Mouse (Mus musculus): ENCODE results near the gene Amt. TPM values are rescaled to one million over a fixed set of nuclear protein-coding genes. Genes with fewer than 3 reads are reported as not detected.
A peak's percentile ranks its signal among the peaks of the same experiment; 100 is the strongest.

The Amt gene
- 15.5 TPM in 2 replicates for polyA plus RNA-seq (2015; fragmentation: Nextera tagmentation; extraction: Ambion mirVana)

GRCm38 (mm10) chr9:108296453-108297355 lies at the start of gene Amt:
Gene Amt (plus strand): TSS chr9:108296853.
- Histone ChIP-seq H3K4me2 (ENCODE audit: low read depth, low read length) (peak within 1 kb of the TSS; percentile 41), H3K36me3 (ENCODE audit: control insufficient read depth, insufficient read depth, low read length) (no peaks in the 10 kb centered on the region), H3K27ac (ENCODE audit: low read length) (peak within 1 kb of the TSS; percentile 78), H3K9me3 (ENCODE audit: control insufficient read depth, low read length) (no peaks in the 10 kb centered on the region), H3K9ac (ENCODE audit: low read depth, low read length) (peak within 1 kb of the TSS; percentile 57), H3K27me3 (replicated peaks; ENCODE audit: control insufficient read depth, insufficient read depth, low read length) (no peaks in the 10 kb centered on the region), H3K4me3 (ENCODE audit: low read length) (peak within 1 kb of the TSS; percentile 31), H3K4me1 (ENCODE audit: control insufficient read depth, insufficient read depth, low read length) (peaks cover 7% of the 10 kb centered on the region; the same call in 1 of the 2 replicates)
- 20% methylated on average over 18 of the region's 18 CpGs for WGBS
- peak; percentile 86 for ATAC-seq

GRCm38 (mm10) chr9:108248957-108249356 lies 47.7 kb upstream of the Amt start:
- H3K4me2 ChIP-seq (ENCODE audit: low read depth, low read length): no peak overlapping the region
- H3K9ac ChIP-seq (ENCODE audit: low read depth, low read length): no peak overlapping the region
- H3K27ac ChIP-seq (ENCODE audit: low read length): no peak overlapping the region
- no peak overlapping the region for H3K4me3 ChIP-seq (ENCODE audit: low read length)
- WGBS: 45% methylated on average over 5 of the region's 5 CpGs
- no peaks in the 10 kb centered on the region for H3K27me3 ChIP-seq (replicated peaks; ENCODE audit: control insufficient read depth, insufficient read depth, low read length)
- ATAC-seq: peak; percentile 56; the same call in 1 of the 2 replicates
- 0 out of 2 replicates have a peak, but pooled peaks cover 2% of the 10 kb centered on the region for H3K36me3 ChIP-seq (ENCODE audit: control insufficient read depth, insufficient read depth, low read length)
- no peaks in the 10 kb centered on the region for H3K4me1 ChIP-seq (ENCODE audit: control insufficient read depth, insufficient read depth, low read length)
- no peaks in the 10 kb centered on the region for H3K9me3 ChIP-seq (ENCODE audit: control insufficient read depth, low read length)

GRCm38 (mm10) chr9:108251877-108252276 lies 44.8 kb upstream of the Amt start:
- no peaks in the 10 kb centered on the region for H3K9me3 ChIP-seq (ENCODE audit: control insufficient read depth, low read length)
- H3K36me3 ChIP-seq (ENCODE audit: control insufficient read depth, insufficient read depth, low read length): 0 out of 2 replicates have a peak, but pooled peaks cover 2% of the 10 kb centered on the region
- no peak overlapping the region for H3K9ac ChIP-seq (ENCODE audit: low read depth, low read length)
- H3K27me3 ChIP-seq (replicated peaks; ENCODE audit: control insufficient read depth, insufficient read depth, low read length): no peaks in the 10 kb centered on the region
- no peak overlapping the region for H3K4me2 ChIP-seq (ENCODE audit: low read depth, low read length)
- no peaks in the 10 kb centered on the region for H3K4me1 ChIP-seq (ENCODE audit: control insufficient read depth, insufficient read depth, low read length)
- H3K27ac ChIP-seq (ENCODE audit: low read length): no peak overlapping the region
- WGBS: 90% methylated on average over 6 of the region's 6 CpGs
- no peak for ATAC-seq
- no peak overlapping the region for H3K4me3 ChIP-seq (ENCODE audit: low read length)

- H3K27ac ChIP-seq (ENCODE audit: low read length): no peak overlapping the region
- ATAC-seq: no peak
- H3K4me1 ChIP-seq (ENCODE audit: control insufficient read depth, insufficient read depth, low read length): no peaks in the 10 kb centered on the region
- H3K9ac ChIP-seq (ENCODE audit: low read depth, low read length): no peak overlapping the region
- WGBS: 73% methylated on average over 7 of the region's 7 CpGs
- H3K9me3 ChIP-seq (ENCODE audit: control insufficient read depth, low read length): no peaks in the 10 kb centered on the region
- H3K36me3 ChIP-seq (ENCODE audit: control insufficient read depth, insufficient read depth, low read length): 0 out of 2 replicates have a peak, but pooled peaks cover 2% of the 10 kb centered on the region
- no peaks in the 10 kb centered on the region for H3K27me3 ChIP-seq (replicated peaks; ENCODE audit: control insufficient read depth, insufficient read depth, low read length)
- no peak overlapping the region for H3K4me3 ChIP-seq (ENCODE audit: low read length)
- no peak overlapping the region for H3K4me2 ChIP-seq (ENCODE audit: low read depth, low read length)
Measured at GRCm38 (mm10) chr9:108252766-108253165, 43.9 kb upstream of the Amt start.

- no peak for ATAC-seq
- Histone ChIP-seq H3K4me2 (ENCODE audit: low read depth, low read length) (no peak overlapping the region), H3K27ac (ENCODE audit: low read length) (no peak overlapping the region), H3K4me1 (ENCODE audit: control insufficient read depth, insufficient read depth, low read length) (peaks cover 27% of the 10 kb centered on the region), H3K27me3 (replicated peaks; ENCODE audit: control insufficient read depth, insufficient read depth, low read length) (no peaks in the 10 kb centered on the region), H3K36me3 (ENCODE audit: control insufficient read depth, insufficient read depth, low read length) (no peaks in the 10 kb centered on the region), H3K9me3 (ENCODE audit: control insufficient read depth, low read length) (no peaks in the 10 kb centered on the region), H3K4me3 (ENCODE audit: low read length) (no peak overlapping the region), H3K9ac (ENCODE audit: low read depth, low read length) (no peak overlapping the region)
- WGBS: 83% methylated on average over 4 of the region's 4 CpGs
Measured at GRCm38 (mm10) chr9:108260526-108260925, 36.1 kb upstream of the Amt start.

- no peak for ATAC-seq
- peak overlapping the region; percentile 59 for H3K9ac ChIP-seq (ENCODE audit: low read depth, low read length)
- H3K27ac ChIP-seq (ENCODE audit: low read length): peak overlapping the region; percentile 14; the same call in 1 of the 2 replicates
- no peaks in the 10 kb centered on the region for H3K36me3 ChIP-seq (ENCODE audit: control insufficient read depth, insufficient read depth, low read length)
- H3K4me3 ChIP-seq (ENCODE audit: low read length): peak overlapping the region; percentile 92
- WGBS: 60% methylated on average over 7 of the region's 7 CpGs
- H3K4me2 ChIP-seq (ENCODE audit: low read depth, low read length): peak overlapping the region; percentile 71
- H3K27me3 ChIP-seq (replicated peaks; ENCODE audit: control insufficient read depth, insufficient read depth, low read length): no peaks in the 10 kb centered on the region
- no peaks in the 10 kb centered on the region for H3K9me3 ChIP-seq (ENCODE audit: control insufficient read depth, low read length)
- H3K4me1 ChIP-seq (ENCODE audit: control insufficient read depth, insufficient read depth, low read length): peaks cover 27% of the 10 kb centered on the region
Measured at GRCm38 (mm10) chr9:108261865-108262264, 34.8 kb upstream of the Amt start.

- H3K4me2 ChIP-seq (ENCODE audit: low read depth, low read length): peak overlapping the region; percentile 71
- H3K27me3 ChIP-seq (replicated peaks; ENCODE audit: control insufficient read depth, insufficient read depth, low read length): no peaks in the 10 kb centered on the region
- ATAC-seq: no peak
- no peak overlapping the region for H3K27ac ChIP-seq (ENCODE audit: low read length)
- no peaks in the 10 kb centered on the region for H3K9me3 ChIP-seq (ENCODE audit: control insufficient read depth, low read length)
- H3K36me3 ChIP-seq (ENCODE audit: control insufficient read depth, insufficient read depth, low read length): no peaks in the 10 kb centered on the region
- 31% methylated on average over 11 of the region's 11 CpGs for WGBS
- peak overlapping the region; percentile 92 for H3K4me3 ChIP-seq (ENCODE audit: low read length)
- H3K4me1 ChIP-seq (ENCODE audit: control insufficient read depth, insufficient read depth, low read length): peaks cover 27% of the 10 kb centered on the region
- peak overlapping the region; percentile 92 for H3K9ac ChIP-seq (ENCODE audit: low read depth, low read length)
Measured at GRCm38 (mm10) chr9:108262494-108263049, 34.1 kb upstream of the Amt start.

- Histone ChIP-seq H3K4me2 (ENCODE audit: low read depth, low read length) (peak overlapping the region; percentile 71), H3K9me3 (ENCODE audit: control insufficient read depth, low read length) (no peaks in the 10 kb centered on the region), H3K27me3 (replicated peaks; ENCODE audit: control insufficient read depth, insufficient read depth, low read length) (no peaks in the 10 kb centered on the region), H3K4me1 (ENCODE audit: control insufficient read depth, insufficient read depth, low read length) (peaks cover 27% of the 10 kb centered on the region), H3K4me3 (ENCODE audit: low read length) (peak overlapping the region; percentile 92), H3K36me3 (ENCODE audit: control insufficient read depth, insufficient read depth, low read length) (no peaks in the 10 kb centered on the region), H3K9ac (ENCODE audit: low read depth, low read length) (peak overlapping the region; percentile 92), H3K27ac (ENCODE audit: low read length) (peak overlapping the region; percentile 97)
- peak; percentile 65 for ATAC-seq
- WGBS: under 1% methylated on average over 62 of the region's 62 CpGs
Measured at GRCm38 (mm10) chr9:108263131-108263681, 33.4 kb upstream of the Amt start.

GRCm38 (mm10) chr9:108263690-108264190 lies 32.9 kb upstream of the Amt start, which contains the start of gene Dag1:
Gene Dag1 (minus strand): TSS chr9:108263958.
- Histone ChIP-seq H3K27ac (ENCODE audit: low read length) (peak within 1 kb of the TSS; percentile 97), H3K9me3 (ENCODE audit: control insufficient read depth, low read length) (no peaks in the 10 kb centered on the region), H3K9ac (ENCODE audit: low read depth, low read length) (peak within 1 kb of the TSS; percentile 92), H3K27me3 (replicated peaks; ENCODE audit: control insufficient read depth, insufficient read depth, low read length) (no peaks in the 10 kb centered on the region), H3K36me3 (ENCODE audit: control insufficient read depth, insufficient read depth, low read length) (no peaks in the 10 kb centered on the region), H3K4me1 (ENCODE audit: control insufficient read depth, insufficient read depth, low read length) (peaks cover 27% of the 10 kb centered on the region), H3K4me2 (ENCODE audit: low read depth, low read length) (peak within 1 kb of the TSS; percentile 71), H3K4me3 (ENCODE audit: low read length) (peak within 1 kb of the TSS; percentile 92)
- ATAC-seq: peak; percentile 96
- under 1% methylated on average over 69 of the region's 71 CpGs for WGBS

All from intestine, embryonic 16.5 days (tissue).